Mouse (Mus musculus) forebrain, embryonic 14.5 days (tissue): ENCODE data around the gene E030030I06Rik. TPM values are rescaled to one million over a fixed set of nuclear protein-coding genes. Genes with fewer than 3 reads are reported as not detected.
"Not testable (repeated sequence)": the region's sequence is repeated elsewhere in the genome, so short reads cannot be mapped to it uniquely, and the experiment has no call there.

Experiments used
- ATAC-seq: fragments of 200-750 bp; cut with Nextera tagmentation; 2 replicates; pipeline ENCODE4 v1.8.0; 2017; ENCODE audit warnings: mild to moderate bottlenecking, moderate library complexity
- DNase-seq: peaks from one replicate; pipeline ENCODE4 v3.0.0-alpha.2; 2015; ENCODE audit warnings: low spot score
- H3K27ac ChIP-seq: fragments of 300-500 bp; sonication (generic); 2 replicates; pipeline ENCODE4 v1.5.1; 2014; ENCODE audit warnings: low read depth, mild to moderate bottlenecking, control low read depth, low read length, moderate library complexity
- H3K27me3 ChIP-seq: fragments of 300-500 bp; sonication (generic); replicated peaks from 2 replicates; pipeline ENCODE4 v1.6.1; 2014; ENCODE audit warnings: low read length, control low read depth, mixed read lengths; ENCODE audit not compliant: control insufficient read depth, insufficient read depth
- H3K36me3 ChIP-seq: fragments of 300-500 bp; sonication (generic); 2 replicates; pipeline ENCODE4 v1.6.1; 2014; ENCODE audit warnings: low read length, control low read depth; ENCODE audit not compliant: control insufficient read depth, insufficient read depth
- H3K4me1 ChIP-seq: fragments of 300-500 bp; sonication (generic); 2 replicates; pipeline ENCODE4 v1.6.1; 2014; ENCODE audit warnings: antibody characterized with exemption, low read length, control low read depth; ENCODE audit not compliant: control insufficient read depth, insufficient read depth
- H3K4me2 ChIP-seq: fragments of 300-500 bp; sonication (generic); 2 replicates; pipeline ENCODE4 v1.6.1; 2014; ENCODE audit warnings: mild to moderate bottlenecking, control low read depth, low read length
- H3K4me3 ChIP-seq: fragments of 300-500 bp; sonication (generic); 2 replicates; pipeline ENCODE4 v1.5.1; 2014; ENCODE audit warnings: low read depth, low read length, control low read depth
- H3K9ac ChIP-seq: fragments of 300-500 bp; sonication (generic); 2 replicates; pipeline ENCODE4 v1.6.1; 2014; ENCODE audit warnings: mild to moderate bottlenecking, low read length, control low read depth, moderate library complexity
- H3K9me3 ChIP-seq: fragments of 300-500 bp; sonication (generic); replicated peaks from 2 replicates; pipeline ENCODE4 v1.6.1; 2016; ENCODE audit warnings: low read length, control low read depth, mixed read lengths; ENCODE audit not compliant: control insufficient read depth
- WGBS: fragments of 180-500 bp; shearing (Covaris S2); extraction: QIAGEN DNeasy Blood & Tissue Kit; methylation state at CpG from one replicate; pipeline ENCODE4 v1.1.7; 2014; 5-methylcytosine and 5-hydroxymethylcytosine counted together
- polyA plus RNA-seq: library from polyadenylated mRNA; unstranded; fragments of >200 nt; fragmentation: Nextera tagmentation; extraction: Ambion mirVana; gene quantifications from 2 replicates; pipeline ENCODE4 v1.2.1, GENCODE M21; 2014

E030030I06Rik gene
- polyA plus RNA-seq, 1 experiment from 2014 or later, result 6.5 TPM

- Histone ChIP-seq H3K4me1 (no peaks in the 10 kb centered on the region), H3K27ac (no peak overlapping the region)
- WGBS, result under 1% methylated on average over 47 of the region's 50 CpGs
Observed at GRCm38 (mm10) chr10:22148441-22149072, 513 bp downstream of the E030030I06Rik start.

DNA sequence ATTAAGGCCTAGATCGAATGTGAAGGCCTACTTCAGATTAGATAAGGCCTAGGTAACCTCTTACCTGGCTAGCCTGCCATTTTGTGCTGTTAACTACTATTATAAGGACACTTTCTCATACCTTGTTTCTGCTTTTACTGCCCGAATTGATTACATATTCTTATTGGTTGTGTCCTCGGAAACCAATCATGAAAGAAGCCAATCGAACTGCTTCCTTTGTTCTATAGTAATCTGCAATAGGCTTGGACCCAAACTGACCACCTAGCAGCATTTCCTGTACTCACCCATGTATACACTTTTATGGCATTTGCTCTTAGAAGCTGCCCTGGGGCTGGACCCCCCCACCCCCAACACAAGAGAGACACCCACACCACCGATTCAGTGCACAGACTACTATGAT, 6.1 kb downstream of the E030030I06Rik start:
- no peak for ATAC-seq
- Histone ChIP-seq H3K9me3 (no peaks in the 10 kb centered on the region), H3K4me2 (no peak overlapping the region), H3K27ac (no peak overlapping the region), H3K36me3 (no peaks in the 10 kb centered on the region), H3K4me3 (no peak overlapping the region), H3K9ac (no peak overlapping the region), H3K4me1 (no peaks in the 10 kb centered on the region), H3K27me3 (no peaks in the 10 kb centered on the region)
- DNase-seq, result no peak
- 80% methylated on average over 5 of the region's 5 CpGs for WGBS

More at GRCm38 (mm10) chr10:22148441-22149072, 513 bp downstream of the E030030I06Rik start:
- Histone ChIP-seq H3K4me2 (peak overlapping the region; percentile 92), H3K9ac (peak overlapping the region; percentile 64), H3K9me3 (no peaks in the 10 kb centered on the region), H3K36me3 (no peaks in the 10 kb centered on the region), H3K4me3 (peak overlapping the region; percentile 53), H3K27me3 (peaks cover 15% of the 10 kb centered on the region)
- peak; percentile 65 for DNase-seq
- peak; percentile 74 for ATAC-seq

DNA sequence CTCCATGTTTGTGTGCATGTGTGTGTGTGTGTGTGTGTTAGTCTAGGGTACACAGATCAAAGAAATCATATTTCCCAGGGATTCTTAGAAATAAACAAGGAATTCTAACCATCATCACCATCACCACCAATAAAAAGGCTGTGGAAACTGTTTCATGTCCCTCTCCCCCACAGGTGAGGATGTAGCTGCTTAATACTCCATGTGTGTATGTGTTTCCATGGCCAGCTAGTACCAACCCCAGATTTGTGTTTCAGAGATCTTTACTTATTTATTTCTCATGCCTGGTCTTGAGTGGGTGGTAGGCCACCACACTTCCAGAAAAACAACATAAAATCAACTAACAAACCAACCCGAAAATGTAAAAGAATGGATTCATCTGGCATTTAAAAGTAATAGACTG, 6.9 kb downstream of the E030030I06Rik start:
- not testable (repeated sequence) for H3K9me3 ChIP-seq, H3K4me2 ChIP-seq, ATAC-seq, H3K36me3 ChIP-seq, H3K9ac ChIP-seq, H3K4me3 ChIP-seq, H3K27me3 ChIP-seq, H3K4me1 ChIP-seq, H3K27ac ChIP-seq, DNase-seq
- WGBS, result 86% methylated on average over 1 of the region's 1 CpGs

GRCm38 (mm10) chr10:22140665-22141280, 8.3 kb downstream of the E030030I06Rik start:
- Histone ChIP-seq H3K27ac (no peak overlapping the region), H3K4me1 (no peaks in the 10 kb centered on the region), H3K9ac (peak overlapping the region; percentile 56), H3K27me3 (no peaks in the 10 kb centered on the region), H3K4me3 (peak overlapping the region; percentile 29), H3K4me2 (peak overlapping the region; percentile 58), H3K36me3 (no peaks in the 10 kb centered on the region), H3K9me3 (no peaks in the 10 kb centered on the region)
- under 1% methylated on average over 19 of the region's 19 CpGs for WGBS
- DNase-seq, result peak; percentile 79
- peak; percentile 75 for ATAC-seq

DNA sequence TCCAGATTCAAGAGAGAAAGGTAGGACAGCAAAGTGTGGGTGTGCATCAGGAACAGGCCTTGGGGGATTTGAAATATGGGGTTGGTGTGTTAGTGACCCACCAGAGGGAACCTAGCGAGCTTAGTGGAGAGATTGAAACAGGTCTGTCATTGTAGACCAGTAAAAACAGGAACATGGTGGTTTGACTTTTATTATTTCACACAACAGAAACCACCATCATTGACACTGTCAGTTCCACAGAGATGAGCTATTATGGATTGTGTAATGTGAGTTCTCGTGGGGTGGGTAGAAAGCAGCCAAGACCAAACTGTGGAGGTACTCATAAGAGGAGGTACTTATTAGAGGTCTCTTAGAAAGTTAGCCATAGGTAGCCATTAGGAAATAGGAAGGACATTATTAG, 74.5 kb downstream of the E030030I06Rik start:
- Histone ChIP-seq H3K36me3 (no peaks in the 10 kb centered on the region), H3K27me3 (no peaks in the 10 kb centered on the region), H3K27ac (no peak overlapping the region), H3K4me1 (no peaks in the 10 kb centered on the region), H3K4me3 (no peak overlapping the region), H3K9me3 (no peaks in the 10 kb centered on the region), H3K4me2 (no peak overlapping the region), H3K9ac (no peak overlapping the region)
- no peak for DNase-seq
- WGBS, result 87% methylated on average over 2 of the region's 2 CpGs
- no peak for ATAC-seq

GRCm38 (mm10) chr10:22072739-22073138, 76.3 kb downstream of the E030030I06Rik start:
- H3K27me3 ChIP-seq, result no peaks in the 10 kb centered on the region
- H3K9me3 ChIP-seq, result no peaks in the 10 kb centered on the region
- no peak overlapping the region for H3K27ac ChIP-seq
- DNase-seq (no peak), ATAC-seq (no peak)
- H3K4me2 ChIP-seq, result no peak overlapping the region
- no peaks in the 10 kb centered on the region for H3K36me3 ChIP-seq
- WGBS, result 80% methylated on average over 2 of the region's 2 CpGs
- no peak overlapping the region for H3K4me3 ChIP-seq
- H3K9ac ChIP-seq, result no peak overlapping the region
- no peaks in the 10 kb centered on the region for H3K4me1 ChIP-seq

GRCm38 (mm10) chr10:22070576-22070975, 78.5 kb downstream of the E030030I06Rik start:
- no peaks in the 10 kb centered on the region for H3K4me1 ChIP-seq
- H3K9ac ChIP-seq, result no peak overlapping the region
- H3K36me3 ChIP-seq, result no peaks in the 10 kb centered on the region
- no peak for DNase-seq
- 67% methylated on average over 4 of the region's 4 CpGs for WGBS
- H3K27me3 ChIP-seq, result no peaks in the 10 kb centered on the region
- H3K4me2 ChIP-seq, result no peak overlapping the region
- H3K9me3 ChIP-seq, result no peaks in the 10 kb centered on the region
- ATAC-seq, result no peak
- H3K27ac ChIP-seq, result no peak overlapping the region
- no peak overlapping the region for H3K4me3 ChIP-seq

DNA sequence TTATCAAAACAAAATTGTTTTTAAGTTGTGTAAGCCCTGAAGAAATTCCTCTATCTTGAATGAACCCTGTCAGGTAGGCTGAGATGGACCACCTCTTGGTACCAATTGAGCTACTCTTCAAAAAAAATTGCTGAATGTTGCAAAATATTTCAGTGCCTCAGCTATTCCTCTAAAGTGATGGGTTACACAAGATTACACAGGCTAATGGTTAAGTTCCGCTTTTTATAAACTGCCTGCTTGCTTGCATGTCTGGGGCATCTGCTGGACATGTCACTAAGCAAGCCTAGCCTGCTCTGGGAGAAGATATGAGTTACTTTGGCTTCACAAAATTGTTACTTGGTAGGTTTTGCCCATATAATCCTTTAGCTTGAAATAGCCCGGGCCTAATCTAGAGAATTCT, 78.9 kb downstream of the E030030I06Rik start:
- no peak overlapping the region for H3K4me3 ChIP-seq

DNA sequence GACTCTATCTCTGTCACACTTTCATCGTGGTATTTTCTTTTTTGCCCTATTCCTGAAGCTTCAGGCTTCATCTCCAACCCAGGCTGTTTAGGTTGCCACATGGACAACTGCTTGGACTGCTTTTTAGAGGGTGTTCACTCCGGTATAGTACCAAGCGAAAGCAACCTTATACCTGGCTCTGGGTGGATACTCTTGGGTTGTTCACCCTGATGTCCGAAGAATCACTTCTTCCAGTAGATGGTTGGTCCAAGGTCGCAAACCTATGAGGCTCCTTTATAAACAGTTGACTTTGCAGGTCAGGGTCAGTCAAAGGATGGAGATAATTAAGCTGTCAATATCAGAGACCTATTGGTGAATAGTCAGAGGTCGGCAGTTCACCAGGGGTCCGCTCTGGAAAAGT, 81.1 kb downstream of the E030030I06Rik start, which contains the start of gene 4930444G20Rik:
TSS of gene 4930444G20Rik (minus strand) at position 101 of the 400 bp plus-strand sequence.
- not testable (repeated sequence) for DNase-seq, H3K9ac ChIP-seq, H3K4me1 ChIP-seq, H3K9me3 ChIP-seq, H3K4me2 ChIP-seq, H3K4me3 ChIP-seq, ATAC-seq, H3K27ac ChIP-seq, H3K36me3 ChIP-seq, H3K27me3 ChIP-seq
- 96% methylated on average over 7 of the region's 7 CpGs for WGBS

More for the DNA sequence above, 78.9 kb downstream of the E030030I06Rik start:
- Histone ChIP-seq H3K27me3 (no peaks in the 10 kb centered on the region), H3K36me3 (no peaks in the 10 kb centered on the region), H3K4me1 (no peaks in the 10 kb centered on the region), H3K27ac (no peak overlapping the region), H3K4me2 (no peak overlapping the region), H3K9ac (no peak overlapping the region), H3K9me3 (no peaks in the 10 kb centered on the region)
- no peak for DNase-seq
- ATAC-seq, result no peak
- WGBS, result 99% methylated on average over 2 of the region's 2 CpGs
